Mouse (Mus musculus): Measurements from ENCODE around the gene Sipa1l2. TPM values are rescaled to one million over a fixed set of nuclear protein-coding genes. Genes with fewer than 3 reads are reported as not detected.
A peak's percentile ranks its signal among the peaks of the same experiment; 100 is the strongest.

Sipa1l2 gene
- polyA plus RNA-seq, 1 experiment from 2014 or later, result 12.7 TPM

DNA sequence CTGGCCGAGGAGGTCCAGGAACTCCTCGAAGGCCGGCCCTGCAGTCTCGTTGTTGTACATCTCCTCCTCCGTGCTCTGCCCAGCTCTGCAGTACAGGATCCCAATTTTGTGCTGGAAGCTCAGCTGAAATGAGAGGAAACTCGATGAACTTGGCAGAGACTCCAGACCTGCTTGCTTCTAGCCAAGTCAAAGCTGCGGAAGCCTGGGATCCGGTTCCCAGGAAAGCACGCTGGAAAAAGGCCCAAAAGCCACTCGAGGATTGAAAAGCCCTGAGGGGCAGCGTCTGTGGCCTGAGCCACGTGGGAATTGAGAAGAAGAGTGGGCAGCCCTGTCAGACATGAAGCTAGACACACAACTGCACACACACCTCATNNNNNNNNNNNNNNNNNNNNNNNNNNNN, 94.7 kb downstream of the Sipa1l2 start:
- no peak overlapping the region for H3K4me3 ChIP-seq
- no peak overlapping the region for H3K9ac ChIP-seq
- peak overlapping the region; percentile 57; the same call in 1 of the 2 replicates for H3K27ac ChIP-seq
- ATAC-seq (ENCODE audit: insufficient number of reproducible peaks, low FRiP score, low TSS enrichment, low read depth), result no peak
- H3K4me1 ChIP-seq, result peaks cover 18% of the 10 kb centered on the region
- H3K4me2 ChIP-seq, result no peak overlapping the region
- 43% methylated on average over 12 of the region's 12 CpGs for WGBS
- H3K27me3 ChIP-seq, result no peaks in the 10 kb centered on the region
- H3K36me3 ChIP-seq, result 0 out of 2 replicates have a peak, but pooled peaks cover 8% of the 10 kb centered on the region
- H3K9me3 ChIP-seq, result no peaks in the 10 kb centered on the region

DNA sequence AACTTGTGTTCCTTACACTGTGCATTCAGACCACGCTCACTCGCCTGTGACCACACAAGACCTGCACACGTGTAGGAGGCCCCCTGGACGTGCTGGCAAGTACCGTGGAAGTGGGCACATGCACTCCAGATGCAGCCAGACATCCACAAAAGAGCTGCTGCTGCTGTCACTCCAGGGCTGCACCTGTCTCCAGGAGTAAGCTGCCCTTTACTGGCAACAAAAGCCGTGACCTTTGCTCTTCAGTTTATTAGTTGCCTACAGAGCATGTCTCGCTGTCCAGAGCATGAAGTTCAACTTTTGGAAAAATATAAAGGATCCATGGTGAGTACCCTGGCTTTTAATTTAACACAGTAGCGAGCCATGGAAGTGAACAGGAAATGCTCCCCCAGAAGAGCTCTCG, 98.2 kb downstream of the Sipa1l2 start:
- 67% methylated on average over 9 of the region's 9 CpGs for WGBS
- ATAC-seq (ENCODE audit: insufficient number of reproducible peaks, low FRiP score, low TSS enrichment, low read depth), result no peak
- peaks cover 19% of the 10 kb centered on the region for H3K36me3 ChIP-seq

DNA sequence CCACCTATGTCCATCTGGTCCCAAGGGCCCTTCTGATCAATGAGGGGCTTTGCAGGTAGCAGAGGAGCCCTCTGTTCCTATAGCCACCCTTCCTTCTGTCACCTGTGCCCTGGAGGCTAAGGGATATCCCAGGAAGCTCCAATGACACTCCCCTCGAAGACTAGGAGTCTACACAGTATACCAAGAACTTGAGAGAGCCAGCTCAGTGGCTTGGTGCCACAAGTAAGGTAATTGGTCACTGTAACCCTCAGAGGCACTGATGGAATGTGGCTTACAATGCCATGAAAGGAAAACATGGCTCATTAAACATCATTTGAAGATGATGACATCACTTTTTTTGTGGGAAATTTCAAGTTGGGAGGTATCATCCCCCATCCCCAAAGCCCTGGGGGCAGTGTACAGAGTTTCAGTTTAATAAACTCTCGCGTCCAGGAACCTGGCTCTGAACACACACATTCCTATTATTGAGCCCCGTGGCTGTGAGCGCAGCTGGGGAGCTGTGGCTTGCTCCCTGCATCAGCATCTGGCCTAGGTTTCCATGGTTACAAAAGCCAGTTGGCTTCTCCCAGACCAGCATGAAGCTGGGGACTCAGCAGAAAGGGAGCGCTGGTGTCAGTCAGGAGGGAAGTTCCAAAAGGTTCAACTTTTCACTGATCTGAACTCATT, 104.3 kb downstream of the Sipa1l2 start:
- H3K27me3 ChIP-seq, result no peaks in the 10 kb centered on the region
- H3K4me1 ChIP-seq, result peaks cover 19% of the 10 kb centered on the region
- no peak overlapping the region for H3K4me2 ChIP-seq
- peaks cover 21% of the 10 kb centered on the region for H3K36me3 ChIP-seq
- H3K4me3 ChIP-seq, result no peak overlapping the region
- H3K27ac ChIP-seq, result 0 out of 2 replicates have a peak overlapping the region, but pooled peaks have one; percentile 44
- no peaks in the 10 kb centered on the region for H3K9me3 ChIP-seq
- 17% methylated on average over 6 of the region's 6 CpGs for whole genome bisulfite sequencing
- H3K9ac ChIP-seq, result no peak overlapping the region
- no peak for ATAC-seq (ENCODE audit: insufficient number of reproducible peaks, low FRiP score, low TSS enrichment, low read depth)

More for the DNA sequence above, 98.2 kb downstream of the Sipa1l2 start:
- no peaks in the 10 kb centered on the region for H3K27me3 ChIP-seq
- no peak overlapping the region for H3K27ac ChIP-seq
- no peak overlapping the region for H3K4me3 ChIP-seq
- H3K9me3 ChIP-seq, result no peaks in the 10 kb centered on the region
- H3K4me1 ChIP-seq, result peaks cover 18% of the 10 kb centered on the region
- H3K4me2 ChIP-seq, result no peak overlapping the region
- no peak overlapping the region for H3K9ac ChIP-seq

DNA sequence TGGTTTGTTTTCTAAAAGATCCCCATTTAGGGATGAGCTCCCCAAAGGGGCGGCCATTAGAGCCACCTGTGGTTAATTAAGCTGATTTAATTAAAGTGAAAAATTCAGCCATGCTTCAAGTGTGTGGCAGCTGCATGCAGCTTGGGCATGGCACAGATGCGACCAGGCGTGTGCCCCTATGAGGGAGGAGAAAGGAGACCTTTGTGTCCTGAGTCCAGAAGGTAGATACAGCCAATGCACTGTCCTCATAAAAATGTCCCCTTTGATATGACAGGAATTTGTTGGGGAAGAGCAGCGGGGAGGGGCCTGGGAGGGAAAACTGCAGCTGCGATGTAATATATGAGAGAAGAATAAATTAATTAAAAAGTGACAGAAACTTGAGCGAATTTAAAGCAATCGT, 106.7 kb downstream of the Sipa1l2 start:
- no peak overlapping the region for H3K4me2 ChIP-seq
- no peaks in the 10 kb centered on the region for H3K9me3 ChIP-seq
- WGBS, result 69% methylated on average over 7 of the region's 7 CpGs
- peaks cover 23% of the 10 kb centered on the region for H3K4me1 ChIP-seq
- no peak overlapping the region for H3K27ac ChIP-seq
- no peak overlapping the region for H3K9ac ChIP-seq
- ATAC-seq (ENCODE audit: insufficient number of reproducible peaks, low FRiP score, low TSS enrichment, low read depth), result no peak
- no peaks in the 10 kb centered on the region for H3K27me3 ChIP-seq
- H3K4me3 ChIP-seq, result no peak overlapping the region
- peaks cover 8% of the 10 kb centered on the region for H3K36me3 ChIP-seq

DNA sequence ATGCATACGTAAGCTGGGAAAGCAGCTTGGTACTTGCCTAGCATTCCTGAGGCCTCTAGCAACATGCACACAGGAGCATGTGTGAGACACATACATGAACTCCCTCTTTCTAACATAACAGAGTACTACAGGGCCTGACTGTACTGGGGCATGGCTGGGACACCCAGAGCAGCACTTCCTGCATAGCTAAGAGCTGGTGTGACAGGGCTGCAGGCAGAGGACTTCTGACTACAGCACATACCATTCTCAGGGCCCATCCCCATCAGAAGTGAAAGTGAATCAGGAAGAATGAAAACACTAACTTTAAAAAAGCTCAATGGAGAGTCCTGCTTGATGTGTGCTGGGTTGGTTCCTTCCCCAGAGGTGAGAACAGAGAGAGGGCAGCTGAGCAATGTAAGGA, 108.1 kb downstream of the Sipa1l2 start:
- peaks cover 9% of the 10 kb centered on the region for H3K36me3 ChIP-seq
- ATAC-seq (ENCODE audit: insufficient number of reproducible peaks, low FRiP score, low TSS enrichment, low read depth), result no peak
- H3K27ac ChIP-seq, result peak overlapping the region; percentile 27; the same call in 1 of the 2 replicates
- no peaks in the 10 kb centered on the region for H3K27me3 ChIP-seq
- no peak overlapping the region for H3K4me3 ChIP-seq
- no peak overlapping the region for H3K9ac ChIP-seq
- H3K9me3 ChIP-seq, result no peaks in the 10 kb centered on the region
- 61% methylated on average over 1 of the region's 1 CpGs for WGBS
- peaks cover 23% of the 10 kb centered on the region for H3K4me1 ChIP-seq
- no peak overlapping the region for H3K4me2 ChIP-seq

DNA sequence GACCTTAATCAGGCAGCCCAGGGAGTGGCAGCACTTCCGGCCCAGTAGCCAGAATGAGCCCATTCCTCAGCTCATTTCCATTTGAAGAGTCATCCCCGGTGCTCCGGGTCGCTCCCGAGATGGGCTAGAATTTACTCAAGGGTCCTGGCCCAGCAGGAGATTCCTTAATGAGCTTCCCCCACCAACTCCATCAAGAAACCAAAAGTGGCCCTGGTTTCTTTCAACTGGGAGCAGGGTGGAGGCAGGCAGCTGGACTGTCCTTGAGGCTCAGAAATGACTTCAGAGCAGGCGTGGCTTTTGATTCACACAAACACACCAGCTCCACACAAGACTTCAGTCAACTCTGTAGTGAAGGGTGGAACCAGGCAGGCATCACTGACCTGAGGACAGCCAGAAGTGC, 109.0 kb downstream of the Sipa1l2 start:
- no peak overlapping the region for H3K27ac ChIP-seq
- ATAC-seq (ENCODE audit: insufficient number of reproducible peaks, low FRiP score, low TSS enrichment, low read depth), result no peak
- WGBS, result 36% methylated on average over 6 of the region's 6 CpGs

DNA sequence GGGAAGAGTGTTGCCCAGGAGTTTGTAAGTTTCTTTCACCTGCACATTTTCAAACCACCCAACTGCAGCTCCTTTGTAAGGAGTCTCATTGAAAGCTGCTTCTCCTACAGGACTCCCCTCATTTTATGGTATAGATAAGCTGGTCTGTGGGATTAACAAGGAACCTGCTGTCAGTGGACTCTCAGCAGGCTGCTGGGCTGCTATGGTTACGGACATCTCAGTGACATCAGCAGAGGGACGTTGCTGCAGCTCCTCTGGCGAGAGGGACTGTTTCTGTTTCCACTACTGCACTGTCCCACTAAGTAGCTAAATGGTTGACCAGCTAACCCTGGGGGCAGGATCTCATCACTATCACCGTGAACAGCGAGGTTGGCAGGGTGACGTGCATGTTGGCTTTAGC, 120.6 kb downstream of the Sipa1l2 start:
- Histone ChIP-seq H3K4me1 (peaks cover 5% of the 10 kb centered on the region; the same call in 1 of the 2 replicates), H3K4me2 (no peak overlapping the region), H3K27me3 (no peaks in the 10 kb centered on the region), H3K36me3 (peaks cover 48% of the 10 kb centered on the region), H3K9ac (no peak overlapping the region), H3K9me3 (no peaks in the 10 kb centered on the region), H3K27ac (no peak overlapping the region), H3K4me3 (no peak overlapping the region)
- no peak for ATAC-seq (ENCODE audit: insufficient number of reproducible peaks, low FRiP score, low TSS enrichment, low read depth)
- WGBS, result 55% methylated on average over 6 of the region's 6 CpGs

More for the DNA sequence above, 109.0 kb downstream of the Sipa1l2 start:
- Histone ChIP-seq H3K4me1 (peaks cover 19% of the 10 kb centered on the region), H3K9me3 (no peaks in the 10 kb centered on the region), H3K9ac (no peak overlapping the region), H3K27me3 (no peaks in the 10 kb centered on the region), H3K4me3 (no peak overlapping the region), H3K4me2 (no peak overlapping the region), H3K36me3 (peaks cover 9% of the 10 kb centered on the region; the same call in 1 of the 2 replicates)

DNA sequence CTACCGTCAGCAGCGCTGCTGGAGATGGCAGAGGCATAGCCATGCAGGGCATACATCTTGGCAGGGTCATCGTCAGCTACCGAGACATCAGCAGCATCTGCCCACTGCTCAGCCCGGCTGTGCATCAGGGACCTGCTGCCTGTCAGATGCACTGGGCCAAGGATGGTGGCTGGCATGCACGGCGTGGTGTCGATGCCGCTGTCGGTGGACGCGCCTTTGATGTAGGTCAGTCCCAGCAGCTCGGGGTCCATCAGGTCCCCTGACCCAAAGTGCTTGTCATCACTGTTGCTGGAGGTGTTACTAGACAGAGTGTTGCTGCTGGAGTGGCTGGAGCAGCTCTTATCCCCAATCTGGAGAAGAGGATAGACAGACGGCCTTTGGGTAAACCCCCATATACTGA, 122.1 kb downstream of the Sipa1l2 start:
- Histone ChIP-seq H3K27ac (no peak overlapping the region), H3K4me2 (no peak overlapping the region), H3K4me3 (no peak overlapping the region), H3K27me3 (no peaks in the 10 kb centered on the region), H3K4me1 (peaks cover 5% of the 10 kb centered on the region; the same call in 1 of the 2 replicates), H3K36me3 (peaks cover 46% of the 10 kb centered on the region), H3K9me3 (no peaks in the 10 kb centered on the region), H3K9ac (no peak overlapping the region)
- 91% methylated on average over 14 of the region's 14 CpGs for WGBS
- no peak for ATAC-seq (ENCODE audit: insufficient number of reproducible peaks, low FRiP score, low TSS enrichment, low read depth)

DNA sequence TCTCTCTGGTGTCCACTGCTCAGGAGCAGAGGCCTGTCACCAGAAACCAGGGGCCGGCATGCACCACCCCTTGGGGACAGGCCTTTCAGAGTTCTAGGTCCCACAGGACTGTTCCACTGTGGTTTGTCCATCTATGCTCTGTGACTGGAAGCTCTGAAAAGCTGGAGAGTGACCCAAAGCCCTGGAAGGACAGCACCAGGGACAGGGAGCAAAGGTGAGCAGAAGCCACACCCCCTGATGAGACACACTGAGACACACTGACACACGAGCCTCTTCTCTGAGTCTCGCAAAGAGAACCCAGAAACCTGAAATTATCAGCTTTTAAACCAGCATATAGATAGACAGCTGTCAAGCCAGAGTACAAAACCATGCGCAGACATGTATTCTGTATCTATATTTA, 123.4 kb downstream of the Sipa1l2 start:
- ATAC-seq (ENCODE audit: insufficient number of reproducible peaks, low FRiP score, low TSS enrichment, low read depth), result no peak
- Histone ChIP-seq H3K36me3 (peaks cover 56% of the 10 kb centered on the region), H3K9ac (no peak overlapping the region), H3K27me3 (no peaks in the 10 kb centered on the region), H3K4me1 (peaks cover 5% of the 10 kb centered on the region; the same call in 1 of the 2 replicates), H3K4me3 (no peak overlapping the region), H3K27ac (no peak overlapping the region), H3K9me3 (no peaks in the 10 kb centered on the region), H3K4me2 (no peak overlapping the region)
- WGBS, result 70% methylated on average over 4 of the region's 4 CpGs

DNA sequence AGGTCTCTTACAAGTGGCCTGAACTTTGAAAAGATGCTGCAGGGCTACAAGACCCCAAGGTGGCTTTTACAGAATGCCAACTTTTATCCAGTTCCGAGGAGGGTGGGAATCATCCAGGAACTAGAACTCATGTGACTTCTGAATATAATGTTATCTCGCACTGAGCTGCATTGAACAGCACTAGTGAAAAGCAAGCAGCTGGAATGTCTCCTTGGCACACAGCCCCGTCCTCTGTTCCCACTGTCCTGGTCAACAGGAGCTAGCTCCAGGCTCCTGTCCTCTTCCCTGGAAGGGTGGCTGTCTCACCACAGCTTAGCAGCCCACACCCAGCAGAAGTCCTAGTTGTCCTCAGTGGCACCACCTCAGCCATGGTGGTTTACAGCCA, 124.4 kb downstream of the Sipa1l2 start:
- H3K9ac ChIP-seq, result no peak overlapping the region
- no peaks in the 10 kb centered on the region for H3K27me3 ChIP-seq
- H3K27ac ChIP-seq, result no peak overlapping the region
- H3K4me3 ChIP-seq, result no peak overlapping the region
- ATAC-seq (ENCODE audit: insufficient number of reproducible peaks, low FRiP score, low TSS enrichment, low read depth), result no peak
- no peak overlapping the region for H3K4me2 ChIP-seq
- no peaks in the 10 kb centered on the region for H3K9me3 ChIP-seq
- 70% methylated on average over 3 of the region's 3 CpGs for WGBS
- H3K36me3 ChIP-seq, result peaks cover 51% of the 10 kb centered on the region
- peaks cover 5% of the 10 kb centered on the region; the same call in 1 of the 2 replicates for H3K4me1 ChIP-seq

DNA sequence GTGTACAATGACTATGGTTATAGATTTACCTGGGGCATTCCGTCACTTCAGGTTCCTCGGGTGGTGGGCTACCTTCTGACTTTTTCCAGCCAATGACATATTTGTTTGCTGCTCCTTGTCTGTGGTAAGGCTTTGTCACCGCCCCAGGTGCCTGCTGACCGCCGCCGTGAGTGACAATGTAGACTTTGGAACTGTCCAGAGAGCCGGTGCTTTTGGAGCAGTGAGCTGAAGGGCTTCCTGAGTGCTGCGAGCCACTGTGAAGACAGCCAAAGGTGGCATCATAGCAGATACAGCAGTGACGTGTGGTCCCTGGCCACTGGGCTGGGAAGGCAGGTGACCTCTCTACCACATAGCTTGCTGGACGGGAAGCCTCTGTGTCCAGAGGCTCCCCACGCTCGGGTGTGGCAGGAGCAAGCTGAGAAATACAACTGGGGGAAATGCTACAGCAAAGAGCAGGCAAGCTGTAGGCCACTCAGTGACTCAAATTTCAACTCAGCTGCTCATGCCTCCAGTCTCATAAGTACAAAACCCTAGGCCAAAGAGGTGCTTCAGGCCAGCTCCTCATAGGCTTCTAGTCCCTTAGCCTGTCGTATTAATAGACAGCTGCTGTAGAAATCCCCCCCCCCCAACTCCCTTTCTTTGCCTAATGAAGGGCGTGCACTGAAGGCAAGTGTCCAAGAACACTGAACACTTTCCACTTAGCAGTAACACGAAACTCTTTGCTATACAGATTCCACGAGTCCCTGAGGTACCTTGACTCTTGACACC, 125.0 kb downstream of the Sipa1l2 start:
- Histone ChIP-seq H3K9ac (no peak overlapping the region), H3K9me3 (no peaks in the 10 kb centered on the region), H3K4me2 (no peak overlapping the region), H3K27ac (0 out of 2 replicates have a peak overlapping the region, but pooled peaks have one; percentile 11), H3K27me3 (no peaks in the 10 kb centered on the region), H3K4me1 (peaks cover 5% of the 10 kb centered on the region; the same call in 1 of the 2 replicates), H3K36me3 (peaks cover 48% of the 10 kb centered on the region), H3K4me3 (no peak overlapping the region)
- no peak for ATAC-seq (ENCODE audit: insufficient number of reproducible peaks, low FRiP score, low TSS enrichment, low read depth)
- 74% methylated on average over 16 of the region's 16 CpGs for WGBS

Data from limb, embryonic 15.5 days (tissue).